Mouse (Mus musculus) brain, embryonic 14.5 days (tissue): Measurements from ENCODE around the gene Olfr313.

ENCODE experiments used
- CTCF ChIP-seq: fragments of 200-500 bp; IDR thresholded peaks from 2 replicates; pipeline ENCODE4 v1.5.1; 2012; ENCODE audit warnings: inconsistent platforms, mild to moderate bottlenecking, moderate library complexity, borderline replicate concordance; ENCODE audit not compliant: insufficient read depth, insufficient read length; ENCODE audit errors: extremely low read depth
- POLR2A ChIP-seq: fragments of 200-500 bp; IDR thresholded peaks from 2 replicates; pipeline ENCODE4 v1.6.1; 2012; ENCODE audit warnings: mild to moderate bottlenecking, inconsistent platforms, borderline replicate concordance; ENCODE audit not compliant: poor library complexity, insufficient read depth, insufficient read length, severe bottlenecking; ENCODE audit errors: extremely low read depth

GRCm38 (mm10) chr11:58772888-58773287 is 41.9 kb upstream of the Olfr313 start, which contains the start of gene Olfr315:
- TF ChIP-seq CTCF (no peak), POLR2A (no peak)
